Mouse (Mus musculus) liver, adult 2 months (tissue): ENCODE results near the gene Slc30a9.

Experiments
- CTCF ChIP-seq: fragments of 200-500 bp; IDR thresholded peaks from 2 replicates; pipeline ENCODE4 v1.5.1; 2011; ENCODE audit warnings: low read depth, low read length, control low read depth
- POLR2A ChIP-seq: fragments of 200-500 bp; IDR thresholded peaks from 2 replicates; pipeline ENCODE4 v1.6.1; 2011; ENCODE audit warnings: low read length, control low read depth; ENCODE audit not compliant: insufficient read depth; ENCODE audit errors: extremely low read depth

DNA sequence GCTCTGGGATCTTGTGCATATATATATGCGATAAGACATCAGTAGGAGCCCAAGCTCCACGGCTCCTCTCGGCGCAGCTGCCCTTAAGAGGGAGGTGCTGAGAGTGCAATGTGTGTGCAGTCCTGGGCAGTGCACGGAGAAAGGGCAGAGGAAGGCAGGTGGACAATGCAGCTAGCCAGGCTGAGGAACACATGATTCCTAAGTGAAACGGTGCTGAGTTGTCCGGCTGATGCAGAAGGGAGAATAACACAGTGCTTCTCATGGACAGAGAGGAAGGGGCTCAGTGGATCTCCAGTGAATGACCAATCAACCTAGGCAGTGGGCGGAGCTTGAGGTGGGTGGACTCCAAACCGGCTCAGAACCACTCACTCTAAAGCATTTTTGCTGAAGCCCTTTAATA, 94.9 kb downstream of the Slc30a9 start:
- TF ChIP-seq CTCF: no peak
- no peak for TF ChIP-seq POLR2A
